Mouse (Mus musculus) spleen, adult 18-20 months (tissue): ENCODE results near the gene Plxnc1.

Experiments used
- DNase-seq, 2 experiments: peaks; one replicate each; pipeline ENCODE4 v3.0.0; 2022; ENCODE audit warnings: mixed read lengths in 2 of 2

Gene Plxnc1

GRCm38 (mm10) chr10:94918618-94919017 lies 26.0 kb downstream of the Plxnc1 start:
- DNase-seq, result no peak

- peak in 1 of 2 experiments; percentile 15 for DNase-seq
These were observed 26.6 kb downstream of the Plxnc1 start for GRCm38 (mm10) chr10:94917990-94918389.

GRCm38 (mm10) chr10:94917354-94917753 lies 27.3 kb downstream of the Plxnc1 start:
- DNase-seq, result peak in 1 of 2 experiments; percentile 13

- DNase-seq, result no peak
These were observed 28.0 kb downstream of the Plxnc1 start for GRCm38 (mm10) chr10:94916610-94917009.

GRCm38 (mm10) chr10:94915746-94916145 lies 28.9 kb downstream of the Plxnc1 start:
- no peak for DNase-seq

- DNase-seq, result no peak
These were observed 30.6 kb downstream of the Plxnc1 start for GRCm38 (mm10) chr10:94914081-94914480.

- DNase-seq, result no peak
These were observed 31.3 kb downstream of the Plxnc1 start for GRCm38 (mm10) chr10:94913336-94913739.

GRCm38 (mm10) chr10:94912551-94912950 lies 32.1 kb downstream of the Plxnc1 start:
- no peak for DNase-seq

- no peak for DNase-seq
These were observed 33.5 kb downstream of the Plxnc1 start for GRCm38 (mm10) chr10:94911102-94911501.

GRCm38 (mm10) chr10:94910570-94910969 lies 34.1 kb downstream of the Plxnc1 start:
- no peak for DNase-seq

GRCm38 (mm10) chr10:94909789-94910188 lies 34.8 kb downstream of the Plxnc1 start:
- DNase-seq, result no peak

- no peak for DNase-seq
These were observed 35.5 kb downstream of the Plxnc1 start for GRCm38 (mm10) chr10:94908976-94909717.

GRCm38 (mm10) chr10:94905689-94906473 lies 38.8 kb downstream of the Plxnc1 start:
- DNase-seq, result no peak

GRCm38 (mm10) chr10:94905219-94905618 lies 39.4 kb downstream of the Plxnc1 start:
- DNase-seq, result no peak

GRCm38 (mm10) chr10:94896950-94897349 lies 47.7 kb downstream of the Plxnc1 start:
- no peak for DNase-seq

- DNase-seq, result no peak
These were observed 48.3 kb downstream of the Plxnc1 start for GRCm38 (mm10) chr10:94896311-94896710.

- DNase-seq, result no peak
These were observed 48.8 kb downstream of the Plxnc1 start for GRCm38 (mm10) chr10:94895876-94896275.

- no peak for DNase-seq
These were observed 54.9 kb downstream of the Plxnc1 start for GRCm38 (mm10) chr10:94889735-94890134.

GRCm38 (mm10) chr10:94883216-94883615 lies 61.4 kb downstream of the Plxnc1 start:
- DNase-seq, result no peak

- DNase-seq, result no peak
These were observed 73.1 kb downstream of the Plxnc1 start for GRCm38 (mm10) chr10:94871506-94871905.

GRCm38 (mm10) chr10:94871102-94871501 lies 73.5 kb downstream of the Plxnc1 start:
- no peak for DNase-seq

- DNase-seq, result no peak
These were observed 77.4 kb downstream of the Plxnc1 start for GRCm38 (mm10) chr10:94866995-94867856.

- no peak for DNase-seq
These were observed 79.4 kb downstream of the Plxnc1 start for GRCm38 (mm10) chr10:94865206-94865605.
